In genomic region chr1:37130012-37130570, GRCm38 (mm10) we compare ENCODE assay signal across 18 mouse cellular contexts.
"Had no signal": no experiment of that assay in that cellular context is flagged by ENCODE, and none has a peak within 500 bp of the region (broad histone marks: within the 10 kb centered on the region; RNA-seq: fewer than 3 reads in every experiment).

No protein-coding gene starts in this region.

- H3K4me1 ChIP-seq: limb, embryonic 10.5 days; limb, embryonic 13.5 days; liver, embryonic 13.5 days had no signal

- H3K9ac ChIP-seq: limb, embryonic 13.5 days; liver, embryonic 13.5 days had no signal

- H3K36me3 ChIP-seq: limb, embryonic 10.5 days; limb, embryonic 13.5 days; liver, embryonic 13.5 days had no signal

- DNase-seq: kidney, postnatal 25 days; layer of hippocampus, adult 9-11 months; liver, embryonic 13.5 days; lung, adult 2 months; lung, postnatal 14 days; lung, postnatal 4 days; midbrain, embryonic 14.5 days; right cerebral cortex, adult 18-20 months; right cerebral cortex, postnatal 14 days; right cerebral cortex, postnatal 4 days; thymus, adult 2 months; thymus, postnatal 14 days; thymus, postnatal 4 days had no signal

- H3K9me3 ChIP-seq: limb, embryonic 10.5 days; limb, embryonic 13.5 days; liver, embryonic 13.5 days had no signal

- H3K27ac ChIP-seq: kidney, postnatal 0 days; layer of hippocampus, adult 2 months; limb, embryonic 10.5 days; limb, embryonic 13.5 days; liver, embryonic 13.5 days; stomach, postnatal 0 days had no signal

- H3K4me3 ChIP-seq: layer of hippocampus, adult 2 months; limb, embryonic 10.5 days; limb, embryonic 13.5 days; liver, embryonic 13.5 days had no signal
